Mouse (Mus musculus): Measurements from ENCODE around the gene Ager. TPM values are rescaled to one million over a fixed set of nuclear protein-coding genes. Genes with fewer than 3 reads are reported as not detected.

The Ager gene
- 1.1 and 1.2 TPM in 2 replicates for polyA plus RNA-seq (2015; fragmentation: Nextera tagmentation; extraction: Ambion mirVana)

DNA sequence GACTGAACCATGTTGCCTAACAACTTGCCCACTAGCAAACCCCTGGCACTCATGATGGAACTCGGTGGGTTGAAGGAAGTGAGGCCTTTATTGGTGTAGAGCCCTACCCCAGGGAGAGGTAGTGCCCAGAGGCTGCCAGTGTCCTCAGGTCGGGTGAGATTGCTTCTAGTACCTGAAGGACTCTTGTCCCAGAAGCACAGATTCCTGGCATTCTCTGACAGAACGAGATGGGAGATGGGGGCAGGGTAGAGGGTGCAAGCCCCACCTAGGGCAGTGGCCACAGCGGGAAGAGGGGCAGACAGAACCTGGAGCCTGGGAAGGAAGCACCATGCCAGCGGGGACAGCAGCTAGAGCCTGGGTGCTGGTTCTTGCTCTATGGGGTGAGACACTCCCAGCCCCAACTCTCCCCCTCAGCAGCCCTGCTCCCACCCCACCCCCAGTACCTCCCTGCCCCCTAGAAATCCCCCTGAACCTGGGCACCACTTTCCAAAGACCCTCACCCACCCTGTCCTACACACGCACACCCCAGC lies at the start of gene Ager:
Gene Ager (plus strand): TSS at position 297 of the 530 bp plus-strand sequence.

DNA sequence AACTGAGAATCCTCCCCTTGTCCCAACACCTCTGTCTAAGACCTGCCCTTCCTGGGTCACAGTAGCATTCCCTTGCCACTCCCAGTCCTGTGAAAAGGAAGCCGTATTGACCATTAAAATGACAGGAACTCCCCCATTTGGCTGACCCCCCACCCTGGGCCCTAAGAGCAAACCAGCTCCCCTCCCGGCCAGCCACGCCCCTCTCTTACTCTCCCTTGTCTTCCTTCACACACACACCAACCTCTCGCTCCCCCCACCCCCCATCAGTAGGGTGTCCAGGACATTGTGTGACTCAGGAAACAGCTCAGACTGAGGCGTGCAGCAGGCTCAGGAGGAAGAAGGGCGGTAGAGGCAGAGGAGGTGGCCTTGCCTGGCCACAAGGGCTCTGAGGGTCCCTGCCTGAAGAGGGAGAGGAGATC lies 33.6 kb upstream of the Ager start, which contains the start of gene Notch4:
Gene Notch4 (plus strand): TSS at position 266 of the 419 bp plus-strand sequence.

GRCm38 (mm10) chr17:34589681-34590101 lies 8.0 kb upstream of the Ager start, which contains the start of gene Gpsm3:
Gpsm3 (plus strand) TSS chr17:34589806.

GRCm38 (mm10) chr17:34591029-34591993 lies 6.4 kb upstream of the Ager start, which contains the start of gene Pbx2:
Pbx2 (plus strand) TSS chr17:34591266.

GRCm38 (mm10) chr17:34603375-34604060 lies 5.9 kb downstream of the Ager start, which contains the start of gene Rnf5:
Rnf5 (minus strand) TSS chr17:34603690.

GRCm38 (mm10) chr17:34604061-34604508 lies 6.4 kb downstream of the Ager start, which contains the start of gene Agpat1:
Agpat1 (plus strand) TSS chr17:34604262.

GRCm38 (mm10) chr17:34615871-34616270 lies 18.2 kb downstream of the Ager start, which contains the start of gene Egfl8:
Egfl8 (minus strand) TSS chr17:34615971.

DNA sequence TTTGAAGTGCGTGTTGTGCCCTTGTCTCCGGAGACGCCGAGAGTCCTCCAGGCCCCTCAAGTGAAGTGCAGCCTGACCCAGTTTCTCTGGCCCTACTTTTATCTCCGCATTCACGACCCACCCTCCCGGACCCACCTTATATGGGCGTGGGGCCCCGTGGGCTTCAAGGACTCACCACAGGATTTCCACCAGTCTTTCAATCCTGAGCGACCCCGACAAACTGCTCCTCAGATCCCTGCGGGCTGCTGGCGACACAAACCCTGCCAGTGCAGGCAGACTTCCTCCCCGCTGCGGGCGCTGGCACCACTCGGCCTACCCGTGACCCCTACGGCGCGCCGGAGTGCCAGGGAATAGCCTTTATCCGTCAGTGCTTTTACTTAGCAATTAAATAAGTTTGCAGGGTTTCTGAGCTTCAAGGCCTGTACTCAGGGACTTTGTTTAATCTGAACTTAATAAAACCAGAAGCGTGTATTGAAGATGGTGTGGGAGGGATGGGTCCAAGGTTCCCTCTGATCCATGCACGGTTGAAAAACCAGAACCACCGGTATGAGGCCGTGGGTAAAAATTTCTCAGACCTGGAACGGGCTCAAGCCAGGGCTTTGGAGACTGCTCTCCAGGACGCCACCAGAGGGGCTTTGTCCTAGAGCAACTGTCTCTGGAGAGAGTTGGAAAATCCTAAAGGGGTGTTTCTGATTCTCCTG lies 30.4 kb downstream of the Ager start, which contains the start of gene Ppt2:
Gene Ppt2 (minus strand): TSS at position 568 of the 701 bp plus-strand sequence.

DNA sequence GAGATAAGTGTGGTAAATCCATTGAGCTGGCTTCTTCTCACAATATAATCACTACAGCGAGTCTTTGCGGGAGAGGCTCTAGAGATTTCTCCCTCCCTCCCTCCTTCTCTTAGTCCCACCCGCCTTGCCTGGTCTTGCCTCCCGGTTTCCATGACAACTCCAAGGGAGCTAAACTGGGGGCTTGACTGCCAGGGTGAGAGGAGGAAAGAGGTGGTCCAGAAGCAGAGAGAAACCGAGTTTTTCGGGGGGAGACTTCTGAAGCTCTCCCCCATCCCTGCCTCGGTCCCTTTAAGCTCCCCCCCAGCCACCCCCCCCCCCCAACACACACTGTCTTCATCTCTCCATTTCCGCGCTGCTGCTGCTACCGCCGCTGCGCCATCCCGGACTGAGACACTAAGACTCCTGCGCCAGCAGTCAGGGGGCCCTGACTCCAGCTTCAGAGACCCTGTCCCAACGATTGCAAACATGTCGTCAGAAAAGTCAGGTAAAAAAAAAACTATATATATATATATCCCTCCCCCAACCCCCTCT lies 31.6 kb downstream of the Ager start, which contains the start of gene Prrt1:
Gene Prrt1 (plus strand): TSS at position 313 of the 531 bp plus-strand sequence.

GRCm38 (mm10) chr17:34644608-34645007 lies 46.9 kb downstream of the Ager start, which contains the start of gene Fkbpl:
Fkbpl (plus strand) TSS chr17:34644764.

DNA sequence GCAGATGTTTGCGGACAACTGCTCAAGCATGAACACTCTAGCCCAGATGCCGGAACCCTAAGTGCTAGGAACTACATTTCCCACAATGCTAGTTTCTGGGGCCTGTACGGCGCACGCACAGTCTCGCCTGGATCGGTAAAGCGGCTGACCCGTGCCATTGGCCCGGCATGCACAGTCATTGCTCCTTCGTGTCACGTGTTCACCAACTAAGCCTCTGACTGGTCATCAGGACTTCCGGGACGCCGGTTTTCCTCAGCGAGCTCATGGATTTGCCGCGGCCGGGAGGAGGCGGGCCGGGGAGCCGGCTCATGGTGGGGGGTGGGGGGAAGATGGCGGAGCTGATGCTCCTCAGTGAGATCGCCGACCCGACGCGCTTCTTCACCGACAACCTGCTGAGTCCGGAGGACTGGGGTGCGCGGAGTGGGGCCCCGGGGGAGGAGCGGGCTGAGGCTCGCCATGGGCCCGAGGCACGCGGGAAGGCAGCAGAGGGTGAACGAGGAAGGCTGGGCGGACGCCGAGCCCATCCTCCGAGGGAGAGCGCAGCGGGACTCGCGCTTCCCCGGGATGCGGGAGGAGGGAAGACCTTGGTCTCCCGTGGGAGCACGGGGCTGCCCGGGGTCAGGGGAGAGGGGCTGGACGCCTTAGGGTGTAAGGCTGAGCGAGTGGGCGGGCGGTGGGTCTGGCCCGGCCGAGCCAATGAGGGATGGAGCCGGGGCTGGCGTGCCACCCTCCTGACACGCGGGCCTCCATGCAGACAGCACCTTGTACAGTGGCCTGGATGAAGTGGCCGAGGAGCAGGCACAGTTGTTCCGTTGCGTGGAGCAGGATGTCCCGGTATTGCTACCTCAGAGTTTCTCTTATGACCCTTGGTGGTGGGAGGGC lies 49.5 kb downstream of the Ager start, which contains the start of gene Atf6b:
Gene Atf6b (plus strand): TSS at position 241 of the 882 bp plus-strand sequence.

Other genes starting within 250 kb of the Ager start
- 0.18 and 0.24 TPM in 2 replicates for gene Btnl2, start 243.0 kb upstream of the Ager start, polyA plus RNA-seq (2015; fragmentation: Nextera tagmentation; extraction: Ambion mirVana)
- not detected in 2 replicates for gene Btnl1, start 220.7 kb upstream of the Ager start, polyA plus RNA-seq (2015; fragmentation: Nextera tagmentation; extraction: Ambion mirVana)
- gene BC051142, start 199.0 kb upstream of the Ager start, polyA plus RNA-seq (2015; fragmentation: Nextera tagmentation; extraction: Ambion mirVana) = 0.51 and 0.82 TPM in 2 replicates
- not detected in 2 replicates for gene Btnl4, start 120.5 kb upstream of the Ager start, polyA plus RNA-seq (2015; fragmentation: Nextera tagmentation; extraction: Ambion mirVana)
- not detected in 2 replicates for gene Btnl6, start 80.5 kb upstream of the Ager start, polyA plus RNA-seq (2015; fragmentation: Nextera tagmentation; extraction: Ambion mirVana)
- gene Notch4, start 33.6 kb upstream of the Ager start, polyA plus RNA-seq (2015; fragmentation: Nextera tagmentation; extraction: Ambion mirVana) = 3.6 and 4.2 TPM in 2 replicates
- gene Gpsm3, start 8.1 kb upstream of the Ager start, polyA plus RNA-seq (2015; fragmentation: Nextera tagmentation; extraction: Ambion mirVana) = 8.5 and 8.6 TPM in 2 replicates
- gene Pbx2, start 6.6 kb upstream of the Ager start, polyA plus RNA-seq (2015; fragmentation: Nextera tagmentation; extraction: Ambion mirVana) = 5.9 and 6.4 TPM in 2 replicates
- 41.4 and 51.6 TPM in 2 replicates for gene Rnf5, start 5.8 kb downstream of the Ager start, polyA plus RNA-seq (2015; fragmentation: Nextera tagmentation; extraction: Ambion mirVana)
- gene Agpat1, start 6.4 kb downstream of the Ager start, polyA plus RNA-seq (2015; fragmentation: Nextera tagmentation; extraction: Ambion mirVana) = 27.7 and 30.6 TPM in 2 replicates
- gene Egfl8, start 18.1 kb downstream of the Ager start, polyA plus RNA-seq (2015; fragmentation: Nextera tagmentation; extraction: Ambion mirVana) = 16.9 and 21.7 TPM in 2 replicates
- gene Ppt2, start 30.6 kb downstream of the Ager start, polyA plus RNA-seq (2015; fragmentation: Nextera tagmentation; extraction: Ambion mirVana) = 24.2 and 24.7 TPM in 2 replicates
- 0.08 and 0.19 TPM in 2 replicates for gene Prrt1, start 31.7 kb downstream of the Ager start, polyA plus RNA-seq (2015; fragmentation: Nextera tagmentation; extraction: Ambion mirVana)
- 10.5 and 13.4 TPM in 2 replicates for gene Fkbpl, start 46.9 kb downstream of the Ager start, polyA plus RNA-seq (2015; fragmentation: Nextera tagmentation; extraction: Ambion mirVana)
- gene Atf6b, start 49.3 kb downstream of the Ager start, polyA plus RNA-seq (2015; fragmentation: Nextera tagmentation; extraction: Ambion mirVana) = 16.5 and 20.5 TPM in 2 replicates
- gene Tnxb, start 72.7 kb downstream of the Ager start, polyA plus RNA-seq (2015; fragmentation: Nextera tagmentation; extraction: Ambion mirVana) = 15.2 and 16.9 TPM in 2 replicates
- 0.82 and 3.6 TPM in 2 replicates for gene C4b, start 146.0 kb downstream of the Ager start, polyA plus RNA-seq (2015; fragmentation: Nextera tagmentation; extraction: Ambion mirVana)
- gene Cyp21a1, start 206.7 kb downstream of the Ager start, polyA plus RNA-seq (2015; fragmentation: Nextera tagmentation; extraction: Ambion mirVana) = not detected in 2 replicates
- 11.6 and 15.6 TPM in 2 replicates for gene Stk19, start 239.1 kb downstream of the Ager start, polyA plus RNA-seq (2015; fragmentation: Nextera tagmentation; extraction: Ambion mirVana)
- 21.0 and 22.2 TPM in 2 replicates for gene Dxo, start 239.2 kb downstream of the Ager start, polyA plus RNA-seq (2015; fragmentation: Nextera tagmentation; extraction: Ambion mirVana)